Mouse (Mus musculus) liver (tissue): ENCODE measurements around the gene Gucy2d.
A peak's percentile ranks its signal among the peaks of the same experiment; 100 is the strongest.

Experiments used
- DNase-seq: peaks from one replicate; pipeline ENCODE4 v3.0.0-alpha.2; 2020; ENCODE audit warnings: mixed read lengths

The Gucy2d gene

DNA sequence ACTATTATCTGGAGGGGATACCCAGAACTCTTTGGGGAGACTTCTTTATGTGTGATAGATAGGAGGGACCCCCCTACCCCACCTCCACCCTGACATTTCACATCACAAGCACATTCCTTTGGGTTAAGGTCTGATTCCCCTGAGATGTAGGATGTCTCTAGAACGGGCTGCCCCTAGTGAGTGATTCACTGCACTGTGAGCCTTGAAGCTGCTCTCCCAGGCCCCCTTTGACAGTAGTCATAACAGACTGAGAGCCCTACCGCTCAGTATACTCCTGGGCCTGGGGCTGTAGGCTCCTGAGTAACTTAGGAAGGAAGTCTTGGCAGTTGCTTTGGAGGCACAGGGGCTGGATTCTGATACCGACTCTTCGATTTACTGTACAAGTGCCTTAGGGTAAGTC, 50.1 kb downstream of the Gucy2d start:
- no peak for DNase-seq

DNA sequence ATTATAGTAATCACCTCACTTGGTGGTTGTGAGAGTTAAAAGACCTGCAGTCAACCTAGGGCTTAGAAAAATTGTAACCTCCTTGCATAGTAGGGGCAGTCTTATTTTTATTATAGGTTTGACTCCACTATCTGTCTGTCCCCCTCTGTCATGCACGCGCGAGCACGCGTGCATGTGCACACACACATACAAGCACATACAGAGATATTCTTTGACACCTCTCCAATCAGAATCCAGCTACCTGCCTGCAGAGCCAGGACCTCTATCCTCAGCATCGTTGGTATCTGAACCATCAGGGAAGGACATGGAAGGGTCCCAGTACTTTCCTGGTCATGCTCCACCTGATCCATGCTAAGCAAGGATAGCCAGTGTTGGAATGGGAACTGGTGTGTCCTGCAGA, 50.7 kb downstream of the Gucy2d start:
- no peak for DNase-seq

DNA sequence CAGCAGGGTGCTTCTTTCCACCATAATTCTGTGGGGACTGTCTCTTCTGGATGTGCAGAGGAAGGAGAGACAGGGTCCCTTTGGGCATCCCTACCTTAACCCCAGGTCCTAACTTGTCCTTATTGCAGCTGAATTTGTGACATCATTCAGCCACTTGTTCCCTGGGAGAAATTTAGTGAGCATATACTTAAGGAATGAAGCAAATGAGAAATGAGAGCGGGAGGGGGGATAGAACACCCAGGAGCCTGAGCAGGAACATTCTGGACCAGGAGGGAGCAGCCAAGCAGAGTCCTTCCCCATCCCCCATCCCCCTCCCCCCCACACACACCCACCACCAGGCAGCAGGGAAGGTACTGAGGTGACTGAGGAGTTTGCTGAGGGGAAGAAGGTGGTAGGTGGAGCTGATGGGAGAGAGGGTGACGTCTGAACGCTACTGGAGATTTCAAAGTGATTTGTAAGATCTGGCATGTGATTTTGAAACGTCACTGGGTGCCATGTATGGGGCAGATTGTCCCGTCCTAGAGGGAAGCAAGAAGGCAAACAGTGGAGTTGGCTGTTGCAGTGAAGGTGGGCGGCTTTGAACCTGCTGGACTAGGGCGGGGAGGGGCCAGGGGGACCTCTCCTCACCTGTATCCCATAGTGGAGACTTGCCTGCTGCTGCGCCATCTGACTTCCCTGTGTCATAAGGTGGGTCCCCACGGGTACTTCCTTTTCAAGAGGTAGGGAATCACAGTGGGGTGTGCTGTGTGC, 51.4 kb downstream of the Gucy2d start:
- no peak for DNase-seq

DNA sequence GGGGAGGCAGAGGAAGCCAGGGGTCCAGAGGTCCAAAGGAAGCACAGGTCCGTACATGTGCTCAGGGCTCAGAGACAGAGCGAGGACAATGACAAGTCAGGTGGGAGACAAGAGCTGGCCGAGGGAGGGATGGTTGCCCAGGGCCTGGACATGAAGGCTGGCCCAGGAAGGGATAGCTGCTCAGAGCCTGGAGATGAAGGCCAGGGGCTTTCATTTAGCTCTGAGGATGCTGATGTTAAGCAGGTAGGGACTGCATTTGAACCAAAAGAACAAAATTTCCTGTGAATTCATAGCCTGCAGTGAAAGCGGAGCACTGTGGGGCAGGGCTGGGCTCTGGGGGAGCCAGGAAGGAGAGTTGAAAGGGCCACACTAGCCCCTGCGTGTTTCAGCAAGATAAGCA, 52.1 kb downstream of the Gucy2d start:
- DNase-seq: no peak

DNA sequence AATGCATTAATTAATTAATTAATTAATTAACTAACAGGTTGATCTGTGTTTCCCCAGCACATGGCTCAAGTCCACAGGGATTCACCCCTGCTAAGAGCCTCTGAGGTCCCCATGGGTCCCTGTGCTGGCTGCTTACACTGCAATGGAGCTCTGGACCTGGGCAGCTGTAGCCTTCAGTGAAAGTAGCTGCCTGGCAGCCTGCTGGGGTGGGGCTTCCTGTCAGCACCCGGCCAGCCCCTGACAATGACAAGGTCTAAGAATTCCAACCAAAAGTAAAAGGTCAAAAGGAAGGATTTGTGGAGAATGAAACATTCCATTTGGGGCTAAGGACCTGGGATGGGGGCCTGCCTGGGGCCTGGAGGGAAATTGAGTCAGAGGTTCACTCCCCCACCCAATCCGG, 53.1 kb downstream of the Gucy2d start:
- DNase-seq: no peak

DNA sequence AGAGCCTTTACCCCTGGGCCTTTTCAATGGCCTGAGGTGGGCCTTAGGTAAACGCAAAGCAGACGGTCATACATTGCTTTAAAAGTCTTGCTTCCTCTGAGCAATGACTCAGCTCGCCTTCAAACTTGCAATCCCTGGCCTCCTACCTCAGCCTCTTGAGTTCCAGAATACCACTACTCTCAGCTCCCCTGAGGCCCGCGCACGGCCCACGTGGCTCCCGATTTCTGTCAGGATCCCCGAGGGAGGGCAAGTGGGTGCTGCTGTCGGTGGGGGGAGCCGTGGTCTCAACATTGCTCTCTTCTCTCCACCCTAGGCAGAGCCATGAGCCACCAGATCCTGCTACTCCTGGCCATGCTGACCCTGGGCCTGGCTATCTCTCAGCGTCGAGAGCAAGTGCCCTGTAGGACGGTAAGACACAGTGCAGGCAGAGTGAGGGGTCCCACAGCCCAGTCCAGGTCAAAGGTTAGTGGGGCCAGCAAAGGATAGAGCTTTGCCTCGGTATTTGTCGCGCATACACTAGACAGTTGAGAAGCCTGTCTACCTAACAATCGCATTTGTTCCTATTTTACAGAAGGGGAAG, 53.8 kb downstream of the Gucy2d start:
- no peak for DNase-seq

DNA sequence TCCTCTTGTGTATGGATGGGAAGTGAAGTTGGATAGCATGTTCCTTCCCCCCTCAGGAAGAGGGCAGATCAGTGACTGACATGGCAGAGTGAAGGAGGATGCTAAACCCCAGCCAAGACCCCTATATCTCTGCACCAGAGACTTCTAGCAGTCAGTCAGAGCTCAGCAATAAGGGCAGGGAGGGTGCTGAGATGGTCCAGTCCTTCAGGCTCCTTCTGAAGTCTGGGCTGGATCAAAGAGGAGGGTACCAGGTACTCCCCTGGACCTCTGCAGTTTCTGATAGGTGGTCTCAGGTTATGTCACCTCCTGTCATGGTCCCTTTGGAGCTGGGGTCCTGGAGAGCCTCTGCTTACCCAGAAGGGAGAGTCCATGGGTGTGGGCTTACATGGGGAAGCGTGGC, 55.4 kb downstream of the Gucy2d start:
- DNase-seq: no peak

DNA sequence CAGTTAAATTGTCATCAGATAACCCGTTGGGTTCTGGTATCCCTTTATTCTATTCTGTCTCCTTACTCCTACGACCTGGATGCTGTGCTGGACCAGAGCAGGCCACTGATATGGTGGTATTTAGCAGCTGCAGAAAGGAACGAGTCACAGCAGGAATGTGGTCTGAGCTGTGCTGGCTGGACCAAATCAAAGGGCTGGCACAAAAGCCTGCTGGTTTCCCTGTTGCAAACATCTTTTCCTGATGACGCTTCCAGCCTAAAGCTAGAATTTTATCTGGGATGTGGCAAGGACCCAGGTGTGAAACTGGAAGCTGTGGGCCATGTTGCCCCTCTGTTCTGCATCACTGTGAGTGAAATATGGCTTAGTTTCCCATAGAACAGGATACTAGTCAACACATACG, 57.2 kb downstream of the Gucy2d start:
- DNase-seq: no peak

DNA sequence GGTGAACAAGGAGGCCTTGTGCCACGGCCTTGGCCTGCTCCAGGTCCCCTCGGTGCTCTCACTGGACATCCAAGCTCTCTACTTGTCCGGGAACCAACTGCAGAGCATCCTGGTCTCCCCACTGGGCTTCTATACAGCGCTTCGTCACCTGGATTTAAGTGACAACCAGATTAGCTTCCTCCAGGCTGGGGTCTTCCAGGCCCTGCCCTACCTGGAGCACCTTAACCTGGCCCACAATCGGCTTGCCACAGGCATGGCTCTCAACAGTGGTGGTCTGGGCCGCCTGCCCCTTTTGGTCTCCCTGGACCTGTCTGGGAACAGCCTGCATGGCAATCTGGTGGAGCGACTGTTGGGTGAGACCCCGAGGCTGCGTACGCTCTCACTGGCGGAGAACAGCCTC, 57.9 kb downstream of the Gucy2d start:
- no peak for DNase-seq

DNA sequence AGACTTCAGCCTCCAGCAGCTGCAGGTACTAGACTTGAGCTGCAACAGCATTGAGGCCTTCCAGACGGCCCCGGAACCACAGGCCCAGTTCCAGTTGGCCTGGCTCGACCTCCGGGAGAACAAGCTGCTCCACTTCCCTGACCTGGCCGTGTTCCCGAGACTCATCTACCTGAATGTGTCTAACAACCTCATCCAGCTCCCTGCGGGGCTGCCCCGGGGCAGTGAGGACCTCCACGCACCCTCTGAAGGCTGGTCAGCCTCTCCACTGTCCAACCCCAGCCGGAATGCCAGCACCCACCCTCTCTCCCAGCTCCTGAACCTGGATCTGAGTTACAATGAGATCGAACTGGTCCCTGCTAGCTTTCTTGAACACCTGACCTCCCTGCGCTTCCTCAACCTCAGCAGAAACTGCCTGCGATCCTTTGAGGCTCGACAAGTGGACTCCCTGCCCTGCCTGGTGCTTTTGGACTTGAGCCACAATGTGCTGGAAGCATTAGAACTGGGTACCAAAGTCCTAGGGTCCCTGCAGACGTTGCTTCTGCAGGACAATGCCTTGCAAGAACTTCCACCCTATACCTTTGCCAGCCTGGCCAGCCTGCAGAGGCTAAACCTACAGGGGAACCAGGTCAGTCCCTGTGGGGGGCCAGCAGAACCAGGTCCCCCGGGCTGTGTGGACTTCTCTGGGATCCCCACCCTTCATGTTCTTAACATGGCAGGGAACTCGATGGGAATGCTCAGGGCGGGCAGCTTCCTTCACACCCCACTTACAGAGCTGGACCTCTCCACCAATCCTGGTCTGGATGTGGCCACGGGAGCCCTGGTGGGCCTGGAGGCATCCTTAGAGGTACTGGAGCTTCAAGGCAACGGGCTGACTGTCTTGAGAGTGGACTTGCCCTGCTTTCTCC, 58.7 kb downstream of the Gucy2d start:
- no peak for DNase-seq

DNA sequence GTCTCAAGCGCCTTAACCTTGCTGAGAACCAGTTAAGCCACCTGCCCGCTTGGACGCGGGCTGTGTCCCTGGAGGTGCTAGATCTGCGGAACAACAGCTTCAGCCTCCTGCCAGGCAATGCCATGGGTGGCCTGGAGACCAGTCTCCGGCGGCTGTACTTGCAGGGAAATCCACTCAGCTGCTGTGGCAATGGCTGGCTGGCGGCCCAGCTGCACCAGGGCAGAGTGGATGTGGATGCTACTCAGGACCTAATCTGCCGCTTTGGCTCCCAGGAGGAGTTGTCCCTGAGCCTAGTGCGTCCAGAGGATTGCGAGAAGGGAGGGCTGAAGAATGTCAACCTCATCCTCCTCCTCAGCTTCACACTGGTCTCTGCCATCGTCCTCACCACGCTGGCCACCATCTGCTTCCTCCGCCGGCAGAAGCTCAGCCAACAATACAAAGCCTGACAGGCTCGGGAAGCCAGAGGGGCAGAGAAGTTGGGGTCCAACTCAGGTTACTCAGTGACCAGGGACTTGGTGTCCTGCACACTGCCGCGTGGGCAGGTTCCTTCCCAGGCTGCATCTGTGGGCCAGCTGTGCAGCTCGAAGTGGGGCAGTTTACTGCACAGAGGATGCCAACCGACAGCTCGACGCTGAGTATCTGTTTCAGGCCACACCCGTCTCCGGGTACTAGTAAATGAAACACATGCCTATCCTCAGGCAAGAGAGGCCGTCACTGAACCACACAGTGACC, 59.5 kb downstream of the Gucy2d start:
- no peak for DNase-seq

DNA sequence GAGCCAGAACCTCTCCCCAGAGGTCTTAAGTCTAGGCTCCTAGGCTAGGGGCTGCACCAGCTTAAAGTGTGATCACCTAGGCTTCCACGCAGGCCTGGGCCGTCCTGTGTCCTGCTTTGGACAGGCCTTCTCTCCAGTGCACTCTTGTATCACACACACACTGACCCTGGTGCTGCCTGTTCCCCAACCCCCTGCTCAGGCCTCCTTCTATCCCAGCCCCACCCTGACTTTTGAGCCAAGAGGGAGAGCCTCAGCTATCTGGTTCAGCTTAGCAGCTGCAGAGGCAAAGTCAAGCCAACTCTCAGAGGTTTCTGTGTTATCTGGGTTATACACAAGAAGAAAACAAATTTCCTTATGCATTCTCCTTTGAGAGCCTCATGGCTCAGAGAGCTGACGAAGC, 60.3 kb downstream of the Gucy2d start:
- DNase-seq: peak; percentile 28

DNA sequence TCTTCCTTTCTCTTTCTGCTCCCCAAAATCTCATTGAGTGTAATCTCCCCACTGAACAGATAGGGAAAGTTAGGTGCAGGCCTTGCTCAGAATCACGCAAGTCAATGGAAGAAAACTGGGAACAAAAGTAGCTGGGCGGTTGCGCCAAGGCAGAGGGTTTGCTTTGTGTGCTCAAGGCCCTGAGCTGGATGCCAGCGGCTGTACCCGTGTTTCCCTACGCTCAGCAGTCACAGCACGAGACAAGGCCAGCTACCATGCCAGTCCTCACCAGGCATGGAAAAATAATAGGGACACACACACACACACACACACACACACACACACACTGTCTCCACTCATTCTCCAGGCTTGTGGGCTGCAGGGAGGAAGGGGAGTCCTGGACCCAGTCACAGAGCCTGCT, 60.9 kb downstream of the Gucy2d start:
- DNase-seq: no peak

DNA sequence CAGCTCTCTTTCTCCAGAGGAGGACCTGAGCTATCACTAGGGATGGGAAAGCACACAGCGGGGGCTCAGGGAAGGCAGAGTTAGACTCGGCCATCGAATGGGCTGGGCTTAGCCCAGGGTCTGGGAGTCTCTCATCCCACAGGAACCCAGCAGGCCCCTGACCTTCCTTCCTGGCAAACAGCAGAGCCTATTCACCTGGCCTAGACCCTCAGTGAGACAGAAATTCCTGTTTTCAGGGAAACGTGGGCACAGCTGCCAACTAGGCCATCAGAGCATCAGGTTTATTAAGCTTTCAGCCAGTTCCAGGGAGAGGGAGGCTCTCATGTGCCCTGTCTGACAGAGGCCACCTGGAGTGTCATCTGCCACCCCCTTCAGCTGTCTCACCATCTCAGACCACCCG, 62.7 kb downstream of the Gucy2d start:
- DNase-seq: no peak

DNA sequence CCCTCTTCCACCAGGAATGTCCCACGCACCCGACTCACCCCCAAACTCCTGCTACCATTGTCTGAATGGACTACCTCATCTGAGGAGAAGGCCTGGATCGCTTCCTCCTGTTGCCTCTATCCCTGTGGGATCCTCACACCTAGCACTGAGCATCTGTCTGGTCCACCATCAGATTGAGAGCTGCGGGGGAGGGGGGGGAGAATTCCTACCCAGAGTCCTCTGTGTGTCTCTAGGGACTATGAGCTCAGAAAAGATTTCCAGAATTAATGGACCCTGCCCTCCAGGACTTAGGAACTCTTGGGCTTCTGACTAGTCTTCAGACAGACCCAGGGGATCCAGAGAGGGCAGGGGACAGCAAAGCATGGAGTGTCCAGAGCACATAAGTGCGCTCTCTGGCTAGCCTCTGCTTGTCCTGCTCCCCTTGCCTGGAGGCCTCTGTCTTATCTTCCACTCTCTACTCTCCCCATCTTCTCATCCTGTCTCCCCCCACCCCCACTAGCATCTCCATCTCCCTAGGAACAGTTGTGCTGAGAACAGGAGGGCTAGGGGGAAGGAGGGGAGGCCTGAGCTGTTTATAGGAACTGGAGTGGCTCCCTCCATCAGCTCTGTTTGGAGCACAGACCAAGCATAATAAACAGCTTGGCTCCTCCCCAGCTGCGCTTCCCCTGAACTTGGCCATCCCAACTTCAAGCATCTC, 63.9 kb downstream of the Gucy2d start:
- DNase-seq: no peak

DNA sequence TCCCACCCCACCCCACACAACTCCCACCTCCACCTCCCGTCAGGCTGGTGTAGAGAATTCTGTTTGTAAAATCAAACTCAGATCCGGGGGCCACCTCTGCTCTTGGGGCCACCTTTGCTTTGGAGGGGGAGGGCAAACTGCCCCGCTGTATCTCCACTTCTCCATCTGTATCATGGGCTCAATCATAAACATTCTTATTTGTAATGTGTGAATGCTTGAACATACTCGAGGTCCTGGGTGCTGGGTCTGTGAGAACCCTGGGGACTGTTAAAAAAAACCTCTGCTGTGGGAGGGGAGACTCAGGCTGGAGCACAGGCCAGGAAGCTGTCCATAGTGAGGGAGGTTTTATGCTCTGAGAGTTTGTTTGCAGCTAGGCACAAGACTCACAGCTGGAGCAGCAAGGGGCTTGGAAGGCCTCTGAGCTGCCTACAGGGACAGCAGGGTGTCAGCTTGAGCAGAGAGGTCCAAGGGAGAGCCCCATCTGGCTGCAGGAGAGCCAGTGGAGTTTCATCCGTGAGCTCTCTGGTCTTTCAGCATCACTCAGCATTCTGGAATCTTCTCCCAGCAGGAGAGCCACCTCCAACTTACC, 64.6 kb downstream of the Gucy2d start:
- no peak for DNase-seq

DNA sequence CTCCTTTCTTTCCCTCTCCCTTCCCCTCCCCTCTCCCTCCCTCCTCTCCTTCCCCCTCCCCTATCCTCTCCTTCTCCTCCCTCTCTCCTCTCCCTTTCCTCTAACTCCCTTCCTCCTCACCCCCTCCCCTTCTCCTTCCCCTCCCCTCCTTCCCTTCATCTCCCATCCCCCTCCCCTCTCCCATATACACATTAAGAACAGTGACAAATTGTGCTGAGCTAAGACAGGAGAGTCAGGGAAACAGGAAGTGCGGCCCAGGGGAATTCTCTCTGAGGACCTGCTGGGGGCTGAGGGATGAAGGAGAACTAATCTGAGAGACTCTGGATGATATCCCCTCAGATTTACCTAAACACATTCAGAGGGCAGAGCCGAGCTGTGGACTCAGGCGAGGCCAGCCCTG, 65.4 kb downstream of the Gucy2d start:
- no peak for DNase-seq

DNA sequence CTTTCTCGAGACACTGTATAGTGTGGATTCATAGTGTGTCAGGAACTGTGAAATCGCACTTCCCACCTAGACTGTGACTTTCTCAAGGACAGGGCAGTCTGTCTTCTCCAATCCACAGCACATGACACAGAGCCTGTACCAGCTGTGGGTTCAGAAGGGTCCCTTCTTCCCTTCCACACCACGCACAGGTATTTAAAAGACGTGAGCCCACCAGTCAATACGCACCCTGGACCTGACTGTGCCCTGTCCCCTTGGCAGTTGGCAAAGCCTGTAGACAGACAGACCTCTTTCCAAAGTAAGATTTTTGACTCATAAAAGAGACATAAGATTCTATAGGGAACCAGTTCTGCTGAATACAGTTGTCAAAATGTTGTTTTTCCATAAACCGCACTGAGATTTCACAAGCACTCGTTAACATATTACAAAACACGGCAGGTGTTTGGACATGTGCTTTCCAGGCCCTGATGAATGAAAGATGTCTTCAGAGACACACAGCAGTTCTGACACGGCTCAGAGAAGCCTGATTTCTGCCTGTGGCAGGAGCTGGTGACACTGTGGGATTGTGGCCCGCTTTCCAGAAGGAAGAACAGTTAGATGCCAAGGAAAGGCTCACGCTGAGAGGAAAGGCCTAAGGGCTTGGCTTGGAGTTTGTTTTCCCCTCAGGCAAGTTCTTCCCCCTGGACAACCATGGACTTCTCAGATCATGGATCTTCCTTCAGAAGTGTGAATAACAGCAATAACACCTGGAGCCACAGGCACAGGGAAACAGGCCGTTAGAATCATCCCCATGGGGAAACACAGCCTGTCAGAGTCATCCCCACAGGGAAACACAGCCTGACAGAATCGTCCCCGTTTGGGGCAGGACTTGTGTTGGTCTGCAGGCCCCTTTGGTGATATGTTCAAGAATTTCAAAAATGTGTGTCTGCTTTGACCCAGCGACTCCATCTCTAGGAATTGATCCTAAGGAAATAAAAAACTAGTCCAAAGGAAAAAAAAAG, 71.0 kb downstream of the Gucy2d start:
- no peak for DNase-seq

DNA sequence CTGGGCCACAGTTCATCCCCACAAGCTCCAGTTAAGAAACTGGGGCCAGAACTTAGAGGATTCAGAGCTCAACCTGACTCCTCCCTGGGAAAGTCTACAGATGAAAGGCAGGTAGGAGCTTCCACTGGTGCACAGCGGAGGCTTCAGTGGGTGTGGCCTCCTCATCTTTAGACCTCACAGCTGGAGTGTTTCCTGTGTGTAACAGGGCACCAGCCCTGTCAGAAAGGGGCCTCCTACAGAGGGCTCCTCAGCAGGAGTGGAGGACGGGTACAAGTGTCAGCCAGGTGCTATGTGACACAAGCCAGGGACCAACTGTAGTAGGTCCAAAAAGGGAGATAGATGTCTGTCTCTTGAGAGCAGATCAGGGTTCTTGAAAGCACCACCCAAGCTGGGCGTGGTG, 73.0 kb downstream of the Gucy2d start:
- no peak for DNase-seq

DNA sequence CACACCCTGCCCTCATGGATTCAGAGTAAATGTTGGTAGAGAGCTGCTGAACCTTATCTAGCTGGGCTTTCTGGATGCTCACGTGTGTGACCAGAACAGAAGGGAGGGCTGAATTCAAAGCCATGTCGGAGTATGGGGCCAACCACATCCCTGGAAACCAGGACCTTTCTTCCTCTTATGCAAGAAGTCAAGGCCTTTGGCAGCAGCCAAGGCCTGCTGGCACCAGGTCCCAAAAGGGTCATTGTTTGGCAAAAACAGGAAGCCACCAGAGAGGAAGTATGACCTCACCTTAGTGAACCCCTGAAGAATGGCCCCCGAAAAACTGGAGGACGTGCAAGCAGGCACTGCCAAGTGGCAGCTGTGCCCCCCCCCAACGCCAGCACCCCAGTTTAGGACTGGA, 82.4 kb downstream of the Gucy2d start:
- DNase-seq: no peak
